Mouse (Mus musculus) ES-Bruce4 (cell line): ENCODE data around the gene Psmd5.

ENCODE experiments used
- CTCF ChIP-seq: IDR thresholded peaks from one replicate; pipeline ENCODE4 v1.8.1; 2011; ENCODE audit warnings: low read depth, low read length
- POLR2A ChIP-seq: IDR thresholded peaks from one replicate; pipeline ENCODE4 v1.8.1; 2011; ENCODE audit warnings: low read length; ENCODE audit not compliant: insufficient read depth

DNA sequence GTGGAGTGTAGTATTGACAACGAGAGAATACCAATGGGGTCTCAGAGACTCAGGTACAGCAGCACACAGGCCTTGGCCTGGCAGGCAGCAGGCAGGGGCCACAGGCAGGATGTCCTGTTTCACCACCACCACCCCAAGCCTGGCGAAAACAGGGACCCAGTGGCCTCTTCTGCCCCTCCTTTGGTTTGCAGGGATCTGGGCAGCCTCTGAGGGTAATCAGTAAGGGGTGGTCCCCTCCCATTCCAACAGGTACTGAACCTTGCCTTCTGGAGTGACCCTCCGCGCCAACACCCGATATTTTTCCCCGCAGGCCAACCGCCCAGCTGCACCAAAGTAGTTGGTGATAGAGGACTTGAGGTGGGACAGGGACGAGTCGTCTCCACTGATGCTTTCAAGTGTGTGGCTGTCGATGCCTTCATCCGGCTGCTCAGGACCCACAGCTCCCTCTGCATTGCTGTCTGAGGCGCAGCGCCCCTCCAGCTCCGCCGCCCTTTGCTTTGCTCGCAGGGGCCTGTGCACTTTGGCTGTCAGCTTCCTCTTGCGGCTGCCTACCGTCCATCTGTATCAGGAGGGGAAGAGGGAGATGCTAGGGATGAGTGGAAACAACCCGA is 20.8 kb upstream of the Psmd5 start:
- no peak for TF ChIP-seq CTCF
- TF ChIP-seq POLR2A: no peak
